Mouse (Mus musculus): Measurements from ENCODE around the gene Pax5. TPM values are rescaled to one million over a fixed set of nuclear protein-coding genes. Genes with fewer than 3 reads are reported as not detected.
A peak's percentile ranks its signal among the peaks of the same experiment; 100 is the strongest.

Pax5 gene
- polyA plus RNA-seq, 1 experiment = 3.4 TPM

- Histone ChIP-seq H3K36me3 (ENCODE audit: control insufficient read depth, insufficient read depth, low read length) (no peaks in the 10 kb centered on the region), H3K27ac (ENCODE audit: insufficient read depth, low read depth, low read length) (no peak overlapping the region), H3K4me3 (ENCODE audit: insufficient read depth, low read depth, low read length) (no peak overlapping the region), H3K27me3 (replicated peaks; ENCODE audit: control insufficient read depth, insufficient read depth, low read length) (peaks cover 14% of the 10 kb centered on the region), H3K4me1 (ENCODE audit: control insufficient read depth, insufficient read depth, low read length) (no peaks in the 10 kb centered on the region)
- peak; percentile 28 for DNase-seq
- TF ChIP-seq CTCF (conservative IDR thresholded peaks at IDR 0.05; ENCODE audit: insufficient read depth, insufficient read length, low read depth, low read length) (no peak), POLR2A (IDR thresholded peaks at IDR 0.05; ENCODE audit: low read depth, low read length) (no peak)
- 4% methylated on average over 25 of the region's 25 CpGs for WGBS
Measured at GRCm38 (mm10) chr4:44712051-44712700, 1.9 kb upstream of the Pax5 start.

GRCm38 (mm10) chr4:44711136-44711900 lies 1.0 kb upstream of the Pax5 start:
- Histone ChIP-seq H3K4me1 (ENCODE audit: control insufficient read depth, insufficient read depth, low read length) (no peaks in the 10 kb centered on the region), H3K4me3 (ENCODE audit: insufficient read depth, low read depth, low read length) (no peak overlapping the region), H3K27me3 (replicated peaks; ENCODE audit: control insufficient read depth, insufficient read depth, low read length) (peaks cover 15% of the 10 kb centered on the region), H3K36me3 (ENCODE audit: control insufficient read depth, insufficient read depth, low read length) (no peaks in the 10 kb centered on the region), H3K27ac (ENCODE audit: insufficient read depth, low read depth, low read length) (no peak overlapping the region)
- no peak for DNase-seq
- TF ChIP-seq CTCF (conservative IDR thresholded peaks at IDR 0.05; ENCODE audit: insufficient read depth, insufficient read length, low read depth, low read length) = no peak
- WGBS = 4% methylated on average over 25 of the region's 25 CpGs

GRCm38 (mm10) chr4:44710701-44711097 lies 412 bp upstream of the Pax5 start:
- WGBS = 3% methylated on average over 30 of the region's 30 CpGs
- no peak overlapping the region for H3K4me3 ChIP-seq (ENCODE audit: insufficient read depth, low read depth, low read length)
- DNase-seq = peak; percentile 26
- no peaks in the 10 kb centered on the region for H3K4me1 ChIP-seq (ENCODE audit: control insufficient read depth, insufficient read depth, low read length)
- H3K36me3 ChIP-seq (ENCODE audit: control insufficient read depth, insufficient read depth, low read length) = no peaks in the 10 kb centered on the region
- peaks cover 18% of the 10 kb centered on the region for H3K27me3 ChIP-seq (replicated peaks; ENCODE audit: control insufficient read depth, insufficient read depth, low read length)
- no peak for TF ChIP-seq CTCF (conservative IDR thresholded peaks at IDR 0.05; ENCODE audit: insufficient read depth, insufficient read length, low read depth, low read length)
- TF ChIP-seq POLR2A (IDR thresholded peaks at IDR 0.05; ENCODE audit: low read depth, low read length) = no peak
- no peak overlapping the region for H3K27ac ChIP-seq (ENCODE audit: insufficient read depth, low read depth, low read length)

- TF ChIP-seq POLR2A (IDR thresholded peaks at IDR 0.05; ENCODE audit: low read depth, low read length) = no peak
- no peak for TF ChIP-seq CTCF (conservative IDR thresholded peaks at IDR 0.05; ENCODE audit: insufficient read depth, insufficient read length, low read depth, low read length)
- Histone ChIP-seq H3K36me3 (ENCODE audit: control insufficient read depth, insufficient read depth, low read length) (no peaks in the 10 kb centered on the region), H3K4me3 (ENCODE audit: insufficient read depth, low read depth, low read length) (no peak overlapping the region), H3K27me3 (replicated peaks; ENCODE audit: control insufficient read depth, insufficient read depth, low read length) (peaks cover 21% of the 10 kb centered on the region), H3K4me1 (ENCODE audit: control insufficient read depth, insufficient read depth, low read length) (no peaks in the 10 kb centered on the region), H3K27ac (ENCODE audit: insufficient read depth, low read depth, low read length) (no peak overlapping the region)
- DNase-seq = no peak
Measured at GRCm38 (mm10) chr4:44709091-44709695, 1.1 kb downstream of the Pax5 start.

GRCm38 (mm10) chr4:44708311-44708710 lies 2.0 kb downstream of the Pax5 start:
- TF ChIP-seq POLR2A (IDR thresholded peaks at IDR 0.05; ENCODE audit: low read depth, low read length) (no peak), CTCF (conservative IDR thresholded peaks at IDR 0.05; ENCODE audit: insufficient read depth, insufficient read length, low read depth, low read length) (no peak)
- DNase-seq = no peak
- H3K4me1 ChIP-seq (ENCODE audit: control insufficient read depth, insufficient read depth, low read length) = no peaks in the 10 kb centered on the region
- H3K36me3 ChIP-seq (ENCODE audit: control insufficient read depth, insufficient read depth, low read length) = no peaks in the 10 kb centered on the region
- H3K27me3 ChIP-seq (replicated peaks; ENCODE audit: control insufficient read depth, insufficient read depth, low read length) = peaks cover 26% of the 10 kb centered on the region
- WGBS = 55% methylated on average over 8 of the region's 8 CpGs
- no peak overlapping the region for H3K4me3 ChIP-seq (ENCODE audit: insufficient read depth, low read depth, low read length)
- no peak overlapping the region for H3K27ac ChIP-seq (ENCODE audit: insufficient read depth, low read depth, low read length)

- DNase-seq = no peak
- Histone ChIP-seq H3K27ac (ENCODE audit: insufficient read depth, low read depth, low read length) (no peak overlapping the region), H3K4me3 (ENCODE audit: insufficient read depth, low read depth, low read length) (no peak overlapping the region), H3K4me1 (ENCODE audit: control insufficient read depth, insufficient read depth, low read length) (no peaks in the 10 kb centered on the region), H3K36me3 (ENCODE audit: control insufficient read depth, insufficient read depth, low read length) (no peaks in the 10 kb centered on the region), H3K27me3 (replicated peaks; ENCODE audit: control insufficient read depth, insufficient read depth, low read length) (peaks cover 29% of the 10 kb centered on the region)
- TF ChIP-seq CTCF (conservative IDR thresholded peaks at IDR 0.05; ENCODE audit: insufficient read depth, insufficient read length, low read depth, low read length) (no peak), POLR2A (IDR thresholded peaks at IDR 0.05; ENCODE audit: low read depth, low read length) (no peak)
- WGBS = 34% methylated on average over 1 of the region's 1 CpGs
Measured at GRCm38 (mm10) chr4:44706865-44707264, 3.4 kb downstream of the Pax5 start.

- 1% methylated on average over 7 of the region's 7 CpGs for WGBS
- Histone ChIP-seq H3K27me3 (replicated peaks; ENCODE audit: control insufficient read depth, insufficient read depth, low read length) (peaks cover 25% of the 10 kb centered on the region), H3K36me3 (ENCODE audit: control insufficient read depth, insufficient read depth, low read length) (no peaks in the 10 kb centered on the region), H3K27ac (ENCODE audit: insufficient read depth, low read depth, low read length) (no peak overlapping the region), H3K4me1 (ENCODE audit: control insufficient read depth, insufficient read depth, low read length) (no peaks in the 10 kb centered on the region), H3K4me3 (ENCODE audit: insufficient read depth, low read depth, low read length) (no peak overlapping the region)
- TF ChIP-seq POLR2A (IDR thresholded peaks at IDR 0.05; ENCODE audit: low read depth, low read length) (no peak), CTCF (conservative IDR thresholded peaks at IDR 0.05; ENCODE audit: insufficient read depth, insufficient read length, low read depth, low read length) (no peak)
- DNase-seq = no peak
Measured at GRCm38 (mm10) chr4:44705967-44706366, 4.3 kb downstream of the Pax5 start.
